ENCODE assay signal across 17 mouse cellular contexts in the genomic region with DNA sequence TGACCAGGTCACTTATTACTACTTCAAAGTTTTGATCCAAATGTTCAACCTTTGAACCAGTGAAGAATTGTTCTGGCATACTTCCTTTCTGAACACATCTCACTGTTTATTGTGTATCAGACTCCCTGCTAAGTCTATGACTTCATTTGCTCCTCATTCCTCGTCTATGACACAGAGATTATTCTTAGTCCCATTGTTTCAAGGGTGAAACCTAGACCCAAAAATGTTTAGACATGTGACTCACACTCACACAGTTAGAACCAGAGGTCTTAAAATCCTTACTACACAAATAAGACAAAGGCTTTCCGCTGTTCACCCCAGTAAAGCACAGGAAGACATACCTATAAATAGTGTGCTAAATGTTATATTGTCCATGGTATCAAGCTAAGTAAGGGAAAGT.
A peak's percentile ranks its signal among the peaks of the same experiment; 100 is the strongest.
DNase-seq lines count a peak whose midpoint lies in the region; ATAC-seq and TF ChIP-seq lines count a peak whose summit lies in the region.
"Had no signal": no experiment of that assay in that cellular context is flagged by ENCODE, and none has a peak within 500 bp of the region (broad histone marks: within the 10 kb centered on the region; RNA-seq: fewer than 3 reads in every experiment).

No protein-coding gene starts in this region.

- no peak overlapping the region for H3K4me3 ChIP-seq in heart, embryonic 13.5 days
- H3K4me3 ChIP-seq in heart, embryonic 10.5 days = no peak overlapping the region
- no peak overlapping the region for H3K4me3 ChIP-seq in C2C12 (ENCODE audit: insufficient read depth, poor library complexity, severe bottlenecking)
- H3K4me3 ChIP-seq in heart, embryonic 14.5 days (ENCODE audit: control insufficient read depth in 1 of 2, insufficient read depth in 1 of 2, low read depth in 1 of 2, low read length in 2 of 2) = no peak overlapping the region
- H3K4me3 ChIP-seq in hindbrain, embryonic 14.5 days (replicated peaks; ENCODE audit: low read length) = no peak overlapping the region
- H3K4me3 ChIP-seq: embryonic facial prominence, embryonic 12.5 days; limb, embryonic 15.5 days; midbrain, embryonic 10.5 days; neural tube, embryonic 13.5 days had no signal

- no peaks in the 10 kb centered on the region for H3K79me2 ChIP-seq in C2C12 (ENCODE audit: control insufficient read depth, insufficient read depth)

- no peak overlapping the region for H3K4me2 ChIP-seq in heart, embryonic 13.5 days
- no peak overlapping the region for H3K4me2 ChIP-seq in heart, embryonic 14.5 days (ENCODE audit: low read length)
- H3K4me2 ChIP-seq in hindbrain, embryonic 14.5 days (replicated peaks) = no peak overlapping the region
- H3K4me2 ChIP-seq: embryonic facial prominence, embryonic 12.5 days; limb, embryonic 15.5 days; neural tube, embryonic 13.5 days had no signal

- no peaks in the 10 kb centered on the region for H3K9me3 ChIP-seq in heart, embryonic 13.5 days
- no peaks in the 10 kb centered on the region for H3K9me3 ChIP-seq in heart, embryonic 10.5 days
- H3K9me3 ChIP-seq in heart, embryonic 14.5 days (ENCODE audit: control insufficient read depth, low read length) = no peaks in the 10 kb centered on the region
- no peaks in the 10 kb centered on the region for H3K9me3 ChIP-seq in hindbrain, embryonic 14.5 days (ENCODE audit: control insufficient read depth, low read length)
- H3K9me3 ChIP-seq: embryonic facial prominence, embryonic 12.5 days; limb, embryonic 15.5 days; midbrain, embryonic 10.5 days; neural tube, embryonic 13.5 days had no signal

- peak overlapping the region; percentile 66 for H3K27ac ChIP-seq in heart, embryonic 13.5 days (replicated peaks)
- no peak overlapping the region for H3K27ac ChIP-seq in heart, embryonic 10.5 days
- H3K27ac ChIP-seq in heart, embryonic 14.5 days (replicated peaks in 1 of 2; ENCODE audit: control insufficient read depth in 1 of 2, insufficient read depth in 1 of 2, low read depth in 2 of 2, low read length in 2 of 2) = peak overlapping the region; percentile 58 to 61
- H3K27ac ChIP-seq in hindbrain, embryonic 14.5 days = no peak overlapping the region
- H3K27ac ChIP-seq: embryonic facial prominence, embryonic 12.5 days; limb, embryonic 15.5 days; midbrain, embryonic 10.5 days; neural tube, embryonic 13.5 days had no signal

- no peaks in the 10 kb centered on the region for H3K79me3 ChIP-seq in C2C12 (ENCODE audit: low read depth)

- WGBS in heart, embryonic 13.5 days = 45% methylated on average over 2 of the region's 2 CpGs
- 55% methylated on average over 2 of the region's 2 CpGs for WGBS in heart, embryonic 10.5 days
- 25% methylated on average over 2 of the region's 2 CpGs for WGBS in heart, embryonic 14.5 days
- 73% methylated on average over 2 of the region's 2 CpGs for WGBS in hindbrain, embryonic 14.5 days

- no peaks in the 10 kb centered on the region for H3K36me3 ChIP-seq in heart, embryonic 13.5 days
- H3K36me3 ChIP-seq in heart, embryonic 10.5 days = no peaks in the 10 kb centered on the region
- H3K36me3 ChIP-seq in C2C12 (ENCODE audit: control insufficient read depth, insufficient read depth) = no peaks in the 10 kb centered on the region
- no peaks in the 10 kb centered on the region for H3K36me3 ChIP-seq in heart, embryonic 14.5 days (ENCODE audit: control insufficient read depth, insufficient read depth, low read length)
- no peaks in the 10 kb centered on the region for H3K36me3 ChIP-seq in hindbrain, embryonic 14.5 days (replicated peaks; ENCODE audit: control insufficient read depth, insufficient read depth)
- H3K36me3 ChIP-seq: embryonic facial prominence, embryonic 12.5 days; limb, embryonic 15.5 days; midbrain, embryonic 10.5 days; neural tube, embryonic 13.5 days had no signal

- no peak; the same call in 1 of the 2 replicates for ATAC-seq in heart, embryonic 13.5 days (ENCODE audit: extremely low read depth, insufficient number of reproducible peaks, low FRiP score, low TSS enrichment)
- no peak for ATAC-seq in heart, embryonic 14.5 days (ENCODE audit: insufficient number of reproducible peaks, insufficient read depth, low FRiP score, low read depth)
- ATAC-seq in hindbrain, embryonic 14.5 days (ENCODE audit: low FRiP score) = no peak

- TF ChIP-seq CTCF in C2C12 (IDR thresholded peaks at IDR 0.05; ENCODE audit: control insufficient read depth, insufficient read depth, insufficient read length) = no peak

- H3K27me3 ChIP-seq in heart, embryonic 13.5 days (replicated peaks) = no peaks in the 10 kb centered on the region; the same call in 1 of the 2 replicates
- no peaks in the 10 kb centered on the region for H3K27me3 ChIP-seq in heart, embryonic 10.5 days (ENCODE audit: insufficient read depth, poor library complexity, severe bottlenecking)
- H3K27me3 ChIP-seq in C2C12 (ENCODE audit: control insufficient read depth, insufficient read depth, insufficient read length) = no peaks in the 10 kb centered on the region
- H3K27me3 ChIP-seq in heart, embryonic 14.5 days (ENCODE audit: control insufficient read depth, insufficient read depth, low read length) = no peaks in the 10 kb centered on the region
- H3K27me3 ChIP-seq in hindbrain, embryonic 14.5 days (ENCODE audit: control insufficient read depth, insufficient read depth, low read length) = no peaks in the 10 kb centered on the region
- H3K27me3 ChIP-seq: embryonic facial prominence, embryonic 12.5 days; limb, embryonic 15.5 days; neural tube, embryonic 13.5 days had no signal

- peaks cover 17% of the 10 kb centered on the region for H3K4me1 ChIP-seq in heart, embryonic 13.5 days
- H3K4me1 ChIP-seq in heart, embryonic 10.5 days = 0 out of 2 replicates have a peak, but pooled peaks cover 4% of the 10 kb centered on the region
- H3K4me1 ChIP-seq in heart, embryonic 14.5 days (ENCODE audit: control insufficient read depth in 2 of 2, insufficient read depth in 2 of 2, low read length in 2 of 2) = peaks cover 4 to 11% of the 10 kb centered on the region in 2 experiments; a peak in 3 of 4 replicates
- no peaks in the 10 kb centered on the region for H3K4me1 ChIP-seq in hindbrain, embryonic 14.5 days (replicated peaks; ENCODE audit: control insufficient read depth, insufficient read depth, low read length)
- H3K4me1 ChIP-seq: embryonic facial prominence, embryonic 12.5 days; limb, embryonic 15.5 days; neural tube, embryonic 13.5 days had no signal

- peak overlapping the region; percentile 28 for H3ac ChIP-seq in C2C12 (ENCODE audit: control insufficient read depth, insufficient read length, low read depth)

- no peak for DNase-seq in heart, embryonic 10.5 days (ENCODE audit: low spot score)
- peak; percentile 42 for DNase-seq in 3134 (ENCODE audit: extremely low read depth, insufficient read length, low spot score)
- no peak for DNase-seq in hindbrain, embryonic 14.5 days (ENCODE audit: low spot score)
- DNase-seq in adrenal gland, adult 18-20 months (ENCODE audit: low spot score in 2 of 2) = no peak
- DNase-seq: adrenal gland, postnatal 14 days; cerebellum, adult 8-10 months; kidney, adult 8-10 months; kidney, postnatal 36 days; lung, postnatal 36 days; thymus, postnatal 25 days had no signal

- H3K9ac ChIP-seq in heart, embryonic 13.5 days = no peak overlapping the region
- no peak overlapping the region for H3K9ac ChIP-seq in heart, embryonic 14.5 days (ENCODE audit: low read length)
- H3K9ac ChIP-seq in hindbrain, embryonic 14.5 days = no peak overlapping the region
- H3K9ac ChIP-seq: embryonic facial prominence, embryonic 12.5 days; limb, embryonic 15.5 days; neural tube, embryonic 13.5 days had no signal

TF ChIP-seq in C2C12, 6 proteins besides CTCF, POLR2A, EP300 and RAD21:
- no peak for TF ChIP-seq MAX (IDR thresholded peaks at IDR 0.05)
- TF ChIP-seq USF1 (IDR thresholded peaks at IDR 0.05; ENCODE audit: low read depth) = peak; percentile 80
- TF ChIP-seq MYOD1 (IDR thresholded peaks at IDR 0.05; ENCODE audit: control insufficient read depth, insufficient read length, low read depth) = no peak
- TF ChIP-seq CEBPB (IDR thresholded peaks at IDR 0.05; ENCODE audit: low read depth) = no peak
- TF ChIP-seq FOSL1 (IDR thresholded peaks at IDR 0.05; ENCODE audit: insufficient read depth, low read length, poor library complexity, severe bottlenecking) = peak; percentile 25
TF ChIP-seq in C2C12: peak in this region for 2.

Comparison
In these comparisons a context has a peak if more than half of its experiments do, and no peak if none do; other contexts are left out.
1. H3K27ac ChIP-seq: peak in heart, embryonic 13.5 days (single experiment) and heart, embryonic 14.5 days (2 of 2); none in heart, embryonic 10.5 days (single experiment) and hindbrain, embryonic 14.5 days (single experiment).